Mouse (Mus musculus) limb, embryonic 12.5 days (tissue): Measurements from ENCODE around the gene Camkk1. TPM values are rescaled to one million over a fixed set of nuclear protein-coding genes. Genes with fewer than 3 reads are reported as not detected.

Experiments used
- ATAC-seq: fragments of 200-750 bp; cut with Nextera tagmentation; 2 replicates; pipeline ENCODE4 v1.8.0; 2017; ENCODE audit warnings: low read depth, moderate TSS enrichment; ENCODE audit not compliant: insufficient number of reproducible peaks, insufficient read depth, low FRiP score, low TSS enrichment
- H3K27ac ChIP-seq: fragments of 300-500 bp; sonication (generic); 2 replicates; pipeline ENCODE4 v1.5.1; 2016; ENCODE audit warnings: mild to moderate bottlenecking, moderate library complexity
- H3K27me3 ChIP-seq: fragments of 300-500 bp; sonication (generic); 2 replicates; pipeline ENCODE4 v1.6.1; 2016; ENCODE audit warnings: mild to moderate bottlenecking, moderate library complexity
- H3K36me3 ChIP-seq: fragments of 300-500 bp; sonication (generic); 2 replicates; pipeline ENCODE4 v1.6.1; 2016; ENCODE audit warnings: mild to moderate bottlenecking, moderate library complexity
- H3K4me1 ChIP-seq: fragments of 300-500 bp; sonication (generic); replicated peaks from 2 replicates; pipeline ENCODE4 v1.6.1; 2016
- H3K4me2 ChIP-seq: fragments of 300-500 bp; sonication (generic); 2 replicates; pipeline ENCODE4 v1.6.1; 2016; ENCODE audit warnings: mild to moderate bottlenecking, moderate library complexity
- H3K4me3 ChIP-seq: fragments of 300-500 bp; sonication (generic); replicated peaks from 2 replicates; pipeline ENCODE4 v1.5.1; 2016; ENCODE audit warnings: mild to moderate bottlenecking
- H3K9ac ChIP-seq: fragments of 300-500 bp; sonication (generic); replicated peaks from 2 replicates; pipeline ENCODE4 v1.6.1; 2016; ENCODE audit warnings: mild to moderate bottlenecking, moderate library complexity
- H3K9me3 ChIP-seq: fragments of 300-500 bp; sonication (generic); 2 replicates; pipeline ENCODE4 v1.6.1; 2016; ENCODE audit warnings: mild to moderate bottlenecking, moderate library complexity
- WGBS: fragments of 180-500 bp; shearing (Covaris S2); methylation state at CpG from one replicate; pipeline ENCODE4 v1.1.7; 2016; 5-methylcytosine and 5-hydroxymethylcytosine counted together
- polyA plus RNA-seq: library from polyadenylated mRNA; unstranded; fragments of >200 nt; fragmentation: Nextera tagmentation; extraction: Ambion mirVana; gene quantifications from 2 replicates; pipeline ENCODE4 v1.2.1, GENCODE M21; 2016

Camkk1 gene
- polyA plus RNA-seq, 1 experiment from 2014 or later: 9.7 TPM

- H3K9ac ChIP-seq: no peak overlapping the region
- WGBS: 95% methylated on average over 3 of the region's 3 CpGs
- no peaks in the 10 kb centered on the region for H3K4me1 ChIP-seq
- no peak for ATAC-seq
- H3K9me3 ChIP-seq: no peaks in the 10 kb centered on the region
- peaks cover 72% of the 10 kb centered on the region for H3K36me3 ChIP-seq
- H3K4me3 ChIP-seq: no peak overlapping the region
- H3K27me3 ChIP-seq: no peaks in the 10 kb centered on the region
- H3K4me2 ChIP-seq: no peak overlapping the region
- no peak overlapping the region for H3K27ac ChIP-seq
Observed at GRCm38 (mm10) chr11:73059630-73060029, 40.8 kb downstream of the Camkk1 start.

DNA sequence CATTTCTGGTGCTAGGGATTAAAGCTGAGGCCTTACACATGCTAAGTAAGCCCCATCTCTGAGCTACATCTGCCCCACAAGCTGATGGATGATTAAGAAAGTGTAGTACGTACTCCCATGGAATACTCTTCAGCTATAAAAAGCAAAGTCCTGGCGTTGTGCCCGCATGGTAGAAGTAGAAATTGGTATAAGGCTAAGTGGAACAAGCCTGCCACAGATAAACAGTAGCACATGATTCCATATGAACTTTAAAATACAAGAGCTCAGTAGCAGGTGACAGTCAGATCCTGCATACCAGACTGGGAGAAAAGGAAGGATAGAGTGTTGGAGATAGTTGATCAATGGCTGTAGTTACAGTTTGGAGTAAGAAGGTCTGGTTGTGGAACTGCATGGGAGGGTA lies 42.6 kb downstream of the Camkk1 start:
- Histone ChIP-seq H3K27ac (no peak overlapping the region), H3K27me3 (no peaks in the 10 kb centered on the region), H3K4me2 (no peak overlapping the region), H3K4me1 (no peaks in the 10 kb centered on the region), H3K4me3 (no peak overlapping the region), H3K9me3 (no peaks in the 10 kb centered on the region), H3K9ac (no peak overlapping the region), H3K36me3 (peaks cover 62% of the 10 kb centered on the region)
- ATAC-seq: no peak
- 93% methylated on average over 3 of the region's 3 CpGs for WGBS

DNA sequence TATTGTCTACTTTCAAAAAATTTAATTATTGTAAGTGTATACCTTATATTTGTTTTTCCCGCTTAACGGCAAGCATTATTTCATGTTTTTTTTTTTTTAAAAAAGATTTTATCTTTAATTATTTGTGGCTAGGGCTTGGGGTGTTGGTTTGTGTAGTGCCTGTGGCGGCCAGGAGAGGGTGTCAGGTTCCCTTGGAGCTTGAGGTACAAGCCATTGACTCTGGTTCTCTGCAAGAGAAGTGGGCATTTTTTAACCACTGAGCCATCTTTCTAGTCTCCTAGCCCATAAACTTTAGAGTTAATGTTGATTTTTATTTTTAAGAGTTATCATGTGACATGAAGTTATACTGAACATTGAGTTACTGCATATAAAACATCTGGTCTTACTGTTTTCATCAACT lies 53.0 kb downstream of the Camkk1 start:
- H3K9ac ChIP-seq: no peak overlapping the region
- ATAC-seq: no peak
- H3K4me3 ChIP-seq: no peak overlapping the region
- H3K4me2 ChIP-seq: no peak overlapping the region
- no peak overlapping the region for H3K27ac ChIP-seq
- no peaks in the 10 kb centered on the region for H3K4me1 ChIP-seq
- H3K9me3 ChIP-seq: no peaks in the 10 kb centered on the region
- H3K27me3 ChIP-seq: no peaks in the 10 kb centered on the region
- H3K36me3 ChIP-seq: peaks cover 93% of the 10 kb centered on the region
- WGBS: 84% methylated on average over 3 of the region's 3 CpGs

DNA sequence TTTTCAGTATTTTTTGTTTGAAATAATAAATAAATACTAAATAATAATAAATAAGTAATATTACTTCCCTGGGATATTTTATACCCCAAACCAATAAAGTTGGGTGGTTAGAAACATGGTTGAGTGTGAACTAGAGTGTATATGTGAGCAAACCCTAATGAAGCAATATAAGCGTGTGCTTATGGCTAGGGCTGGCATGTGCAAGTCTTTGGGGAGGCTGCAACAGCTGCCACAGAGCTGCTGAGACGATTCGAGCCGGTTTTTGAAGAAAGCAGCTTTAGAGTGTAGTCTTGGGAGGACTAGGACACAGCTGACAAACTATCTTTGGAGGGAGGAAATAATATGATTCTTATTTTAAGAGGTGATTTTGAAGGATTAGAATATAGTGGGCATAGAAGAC lies 57.5 kb downstream of the Camkk1 start:
- no peak overlapping the region for H3K27ac ChIP-seq
- H3K4me3 ChIP-seq: no peak overlapping the region
- no peak overlapping the region for H3K9ac ChIP-seq
- no peaks in the 10 kb centered on the region for H3K4me1 ChIP-seq
- H3K9me3 ChIP-seq: no peaks in the 10 kb centered on the region
- no peak for ATAC-seq
- H3K36me3 ChIP-seq: peaks cover 88% of the 10 kb centered on the region
- H3K27me3 ChIP-seq: no peaks in the 10 kb centered on the region
- no peak overlapping the region for H3K4me2 ChIP-seq
- 91% methylated on average over 4 of the region's 4 CpGs for WGBS

GRCm38 (mm10) chr11:73076733-73077132 lies 57.9 kb downstream of the Camkk1 start:
- Histone ChIP-seq H3K27ac (no peak overlapping the region), H3K4me2 (no peak overlapping the region), H3K4me3 (no peak overlapping the region), H3K4me1 (no peaks in the 10 kb centered on the region), H3K9ac (no peak overlapping the region), H3K27me3 (no peaks in the 10 kb centered on the region), H3K9me3 (no peaks in the 10 kb centered on the region), H3K36me3 (peaks cover 89% of the 10 kb centered on the region)
- ATAC-seq: no peak
- WGBS: 77% methylated on average over 4 of the region's 4 CpGs

- H3K9me3 ChIP-seq: no peaks in the 10 kb centered on the region
- H3K4me3 ChIP-seq: no peak overlapping the region
- 90% methylated on average over 6 of the region's 6 CpGs for WGBS
- no peak overlapping the region for H3K27ac ChIP-seq
- no peak overlapping the region for H3K9ac ChIP-seq
- peaks cover 93% of the 10 kb centered on the region for H3K36me3 ChIP-seq
- H3K4me1 ChIP-seq: no peaks in the 10 kb centered on the region
- H3K4me2 ChIP-seq: no peak overlapping the region
- no peak for ATAC-seq
- no peaks in the 10 kb centered on the region for H3K27me3 ChIP-seq
Observed at GRCm38 (mm10) chr11:73077211-73077720, 58.5 kb downstream of the Camkk1 start.

DNA sequence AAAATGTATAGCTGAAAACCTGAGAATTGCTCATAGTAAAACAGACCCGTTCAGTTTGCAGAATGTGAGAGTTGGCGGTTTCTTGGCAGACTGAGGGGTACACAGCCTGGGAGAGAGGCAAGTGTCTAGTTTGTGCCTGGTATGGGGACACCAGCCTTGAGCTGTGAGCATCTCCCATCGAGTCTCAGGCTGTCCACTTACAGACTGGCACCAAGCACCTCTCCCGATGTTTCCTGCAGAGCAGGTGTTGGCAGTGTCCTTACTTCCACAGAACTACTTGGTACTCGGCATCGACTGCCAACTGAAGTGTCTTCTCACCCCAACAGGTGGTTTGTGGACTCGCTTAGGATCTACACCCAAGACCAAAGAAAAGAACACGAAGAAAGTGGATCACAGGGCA lies 59.8 kb downstream of the Camkk1 start:
- Histone ChIP-seq H3K27ac (no peak overlapping the region), H3K36me3 (peaks cover 86% of the 10 kb centered on the region), H3K4me1 (no peaks in the 10 kb centered on the region), H3K9me3 (no peaks in the 10 kb centered on the region), H3K27me3 (no peaks in the 10 kb centered on the region), H3K4me3 (no peak overlapping the region), H3K9ac (no peak overlapping the region), H3K4me2 (no peak overlapping the region)
- no peak for ATAC-seq
- 92% methylated on average over 8 of the region's 8 CpGs for WGBS

DNA sequence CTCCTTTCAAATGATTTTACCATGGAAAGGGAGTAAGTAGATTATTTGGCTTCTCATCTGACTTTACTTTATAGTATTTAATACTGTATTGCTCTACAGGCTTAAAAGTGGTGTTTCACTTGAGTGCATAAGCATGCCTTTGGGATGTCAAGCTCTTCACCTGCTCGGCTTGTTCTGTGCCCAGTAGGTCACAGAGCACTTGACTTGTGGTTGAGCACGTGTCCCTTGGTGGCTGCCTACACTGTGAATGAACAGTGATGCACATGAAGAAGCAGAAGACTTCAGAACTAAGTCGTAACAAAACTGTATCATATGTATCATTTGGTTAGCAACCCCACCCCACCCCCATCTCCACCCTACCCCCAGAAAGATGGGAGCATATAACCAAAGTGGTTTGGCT lies 61.5 kb downstream of the Camkk1 start:
- ATAC-seq: no peak
- WGBS: 92% methylated on average over 3 of the region's 3 CpGs
- H3K9ac ChIP-seq: no peak overlapping the region
- H3K4me2 ChIP-seq: no peak overlapping the region
- no peak overlapping the region for H3K4me3 ChIP-seq
- H3K4me1 ChIP-seq: peaks cover 16% of the 10 kb centered on the region
- no peak overlapping the region for H3K27ac ChIP-seq
- H3K36me3 ChIP-seq: peaks cover 69% of the 10 kb centered on the region
- H3K27me3 ChIP-seq: no peaks in the 10 kb centered on the region
- H3K9me3 ChIP-seq: no peaks in the 10 kb centered on the region

DNA sequence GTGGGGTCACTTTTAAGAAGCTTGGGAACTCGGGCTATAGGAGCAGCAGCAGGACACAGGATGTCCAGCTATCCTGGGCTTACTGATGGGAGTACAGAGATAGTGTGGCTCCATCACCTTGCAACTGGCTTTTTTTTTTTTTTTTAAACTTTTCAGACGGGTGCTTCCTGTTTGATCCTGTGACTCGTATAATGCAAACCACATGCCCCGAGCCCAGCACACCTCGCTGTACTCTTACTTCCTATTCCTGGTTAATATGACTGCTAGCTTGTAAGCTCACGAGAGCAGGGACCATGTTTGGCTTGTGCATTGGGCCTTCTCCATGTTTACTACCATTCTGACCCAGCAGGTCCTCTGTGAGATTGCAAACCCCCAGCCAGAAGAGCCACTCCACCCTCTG lies 65.5 kb downstream of the Camkk1 start:
- Histone ChIP-seq H3K9me3 (no peaks in the 10 kb centered on the region), H3K9ac (no peak overlapping the region), H3K4me3 (no peak overlapping the region), H3K27ac (peak overlapping the region; percentile 68), H3K27me3 (no peaks in the 10 kb centered on the region), H3K4me2 (no peak overlapping the region), H3K4me1 (peaks cover 21% of the 10 kb centered on the region), H3K36me3 (peaks cover 30% of the 10 kb centered on the region)
- ATAC-seq: 0 out of 2 replicates have a peak, but pooled peaks have one; percentile 44
- 18% methylated on average over 6 of the region's 6 CpGs for whole genome bisulfite sequencing

- H3K9ac ChIP-seq: no peak overlapping the region
- no peak overlapping the region for H3K4me2 ChIP-seq
- H3K27ac ChIP-seq: peak overlapping the region; percentile 68
- WGBS: 42% methylated on average over 10 of the region's 10 CpGs
- peaks cover 21% of the 10 kb centered on the region for H3K4me1 ChIP-seq
- H3K36me3 ChIP-seq: peaks cover 26% of the 10 kb centered on the region
- no peaks in the 10 kb centered on the region for H3K27me3 ChIP-seq
- H3K9me3 ChIP-seq: no peaks in the 10 kb centered on the region
- no peak overlapping the region for H3K4me3 ChIP-seq
- ATAC-seq: no peak
Observed at GRCm38 (mm10) chr11:73084804-73085231, 66.0 kb downstream of the Camkk1 start.

DNA sequence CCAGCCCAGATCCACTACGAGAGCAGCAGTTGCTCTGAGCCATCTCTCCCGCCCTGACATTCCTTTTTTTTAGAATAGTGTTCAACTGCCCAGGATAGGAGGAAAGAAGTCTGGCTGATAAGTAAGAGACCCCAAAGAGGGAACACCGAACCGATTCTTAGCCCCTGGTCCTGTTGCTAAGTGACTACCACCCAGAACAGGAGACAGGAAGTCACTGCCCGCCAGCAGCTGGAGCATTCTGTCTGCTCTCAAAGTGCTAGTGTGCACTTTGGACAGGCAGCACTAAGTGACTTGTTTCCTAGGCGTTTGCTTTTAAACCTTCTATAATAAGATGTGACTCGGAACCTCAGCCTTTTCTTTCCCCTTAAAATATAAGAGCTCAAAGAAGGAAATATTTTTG lies 66.6 kb downstream of the Camkk1 start:
- Histone ChIP-seq H3K4me3 (no peak overlapping the region), H3K36me3 (peaks cover 24% of the 10 kb centered on the region), H3K9me3 (no peaks in the 10 kb centered on the region), H3K4me1 (peaks cover 21% of the 10 kb centered on the region), H3K27me3 (no peaks in the 10 kb centered on the region), H3K4me2 (no peak overlapping the region), H3K27ac (peak overlapping the region; percentile 68), H3K9ac (no peak overlapping the region)
- ATAC-seq: no peak
- WGBS: 49% methylated on average over 7 of the region's 7 CpGs

- H3K4me3 ChIP-seq: no peak overlapping the region
- H3K4me1 ChIP-seq: peaks cover 21% of the 10 kb centered on the region
- H3K27ac ChIP-seq: no peak overlapping the region
Observed at GRCm38 (mm10) chr11:73087700-73088480, 69.1 kb downstream of the Camkk1 start.

More at GRCm38 (mm10) chr11:73087700-73088480, 69.1 kb downstream of the Camkk1 start:
- Histone ChIP-seq H3K36me3 (no peaks in the 10 kb centered on the region), H3K27me3 (no peaks in the 10 kb centered on the region), H3K4me2 (no peak overlapping the region), H3K9me3 (no peaks in the 10 kb centered on the region), H3K9ac (no peak overlapping the region)
- no peak for ATAC-seq
- 72% methylated on average over 6 of the region's 6 CpGs for WGBS
